Mouse (Mus musculus) liver, adult 2 months (tissue): ENCODE results near the gene Iffo1.

Experiments
- CTCF ChIP-seq: fragments of 200-500 bp; IDR thresholded peaks from 2 replicates; pipeline ENCODE4 v1.5.1; 2011; ENCODE audit warnings: low read depth, low read length, control low read depth
- POLR2A ChIP-seq: fragments of 200-500 bp; IDR thresholded peaks from 2 replicates; pipeline ENCODE4 v1.6.1; 2011; ENCODE audit warnings: low read length, control low read depth; ENCODE audit not compliant: insufficient read depth; ENCODE audit errors: extremely low read depth

DNA sequence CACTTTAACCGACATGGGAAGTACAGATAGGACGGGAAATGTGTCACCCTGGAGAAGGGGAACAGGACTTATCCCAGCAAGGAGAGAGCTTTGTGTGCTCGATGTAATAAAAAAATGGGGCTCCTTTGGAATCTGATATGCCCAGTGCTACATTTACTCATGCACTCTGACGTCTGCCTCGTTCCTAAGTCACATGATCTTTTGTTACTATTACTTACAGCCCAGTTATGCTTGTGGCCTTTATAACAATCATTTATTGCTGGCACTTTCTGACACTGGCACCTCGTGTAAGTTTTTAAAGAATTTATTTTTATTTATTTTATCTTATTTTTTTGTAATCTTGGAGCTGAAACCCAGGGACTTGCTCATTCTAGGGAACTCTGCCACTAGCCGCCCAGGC, 48.3 kb downstream of the Iffo1 start:
- no peak for TF ChIP-seq CTCF
- no peak for TF ChIP-seq POLR2A
